Mouse (Mus musculus) ovary, adult 2 months (tissue): Measurements from ENCODE around the gene Mef2c. TPM values are rescaled to one million over a fixed set of nuclear protein-coding genes. Genes with fewer than 3 reads are reported as not detected.

Experiments
- polyA plus RNA-seq: library from polyadenylated mRNA; depleted of rRNA; stranded (reverse); fragments of >200 nt; gene quantifications from 2 replicates; pipeline ENCODE4 v1.2.3, GENCODE M21; 2012; rRNA removed

The Mef2c gene
- 32.2 and 45.8 TPM in 2 replicates for polyA plus RNA-seq

GRCm38 (mm10) chr13:83503919-83504318 is at the start of gene Mef2c:
Gene Mef2c, plus strand, starts transcription at chr13:83504034.

